Mouse (Mus musculus) small intestine, adult 2 months (tissue): ENCODE results near the gene Syndig1. TPM values are rescaled to one million over a fixed set of nuclear protein-coding genes. Genes with fewer than 3 reads are reported as not detected.

Source experiments
- H3K27ac ChIP-seq: fragments of 200-500 bp; 2 replicates; pipeline ENCODE4 v1.5.1; 2012; ENCODE audit warnings: low read depth, low read length, control low read depth, inconsistent platforms; ENCODE audit not compliant: insufficient read depth
- H3K27me3 ChIP-seq: fragments of 200-500 bp; 2 replicates; pipeline ENCODE4 v1.6.1; 2012; ENCODE audit warnings: mild to moderate bottlenecking, moderate library complexity, low read length, inconsistent platforms; ENCODE audit not compliant: control insufficient read depth, insufficient read depth
- H3K36me3 ChIP-seq: fragments of 200-500 bp; 2 replicates; pipeline ENCODE4 v1.6.1; 2012; ENCODE audit warnings: mild to moderate bottlenecking, low read length, control low read depth, inconsistent platforms; ENCODE audit not compliant: control insufficient read depth, insufficient read depth
- H3K4me1 ChIP-seq: fragments of 200-500 bp; 2 replicates; pipeline ENCODE4 v1.6.1; 2012; ENCODE audit warnings: low read length, inconsistent platforms, mixed read lengths; ENCODE audit not compliant: control insufficient read depth, insufficient read depth, insufficient read length
- H3K4me3 ChIP-seq: fragments of 200-500 bp; 2 replicates; pipeline ENCODE4 v1.5.1; 2012; ENCODE audit warnings: low read depth, mild to moderate bottlenecking, control low read depth, inconsistent platforms, low read length, moderate library complexity
- CTCF ChIP-seq: fragments of 200-500 bp; IDR thresholded peaks from 2 replicates; pipeline ENCODE4 v1.5.1; 2012; ENCODE audit warnings: low read depth, mild to moderate bottlenecking, control low read depth, inconsistent platforms, low read length, moderate library complexity, mixed read lengths; ENCODE audit not compliant: insufficient replicate concordance, insufficient read length; ENCODE audit errors: extremely low read depth
- POLR2A ChIP-seq: fragments of 200-500 bp; IDR thresholded peaks from 2 replicates; pipeline ENCODE4 v1.6.1; 2012; ENCODE audit warnings: low read depth, mild to moderate bottlenecking, control low read depth, inconsistent platforms, low read length, moderate library complexity
- WGBS: fragments of 180-500 bp; shearing (Covaris S2); methylation state at CpG from one replicate; pipeline ENCODE4 v1.1.7; 2018; 5-methylcytosine and 5-hydroxymethylcytosine counted together
- polyA plus RNA-seq: library from polyadenylated mRNA; depleted of rRNA; stranded (reverse); fragments of >200 nt; gene quantifications from 2 replicates; pipeline ENCODE4 v1.2.3, GENCODE M21; 2012

Syndig1 gene
- polyA plus RNA-seq, 1 experiment, result 1.4 TPM

DNA sequence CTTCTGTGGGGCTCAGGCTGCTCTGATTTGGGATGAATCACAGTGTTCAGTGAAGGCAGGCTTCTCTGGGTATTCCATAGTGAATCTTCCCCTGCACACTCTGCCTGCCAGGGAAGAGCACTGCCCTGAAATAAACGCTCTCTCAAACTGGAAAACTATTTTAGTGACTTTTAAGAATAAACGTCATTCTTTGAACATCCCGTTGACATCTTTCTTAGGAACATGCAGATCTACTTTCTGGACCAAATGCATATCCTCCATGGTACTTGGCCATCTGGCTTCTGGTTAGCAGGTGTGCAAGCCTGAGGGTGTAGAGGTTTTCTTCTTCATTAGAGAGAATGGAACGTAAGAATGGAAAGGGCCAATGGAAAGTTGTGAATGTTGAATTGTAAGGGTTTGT is 43.5 kb downstream of the Syndig1 start:
- WGBS, result 78% methylated on average over 4 of the region's 4 CpGs
- Histone ChIP-seq H3K4me3 (no peak overlapping the region), H3K27ac (no peak overlapping the region), H3K4me1 (no peaks in the 10 kb centered on the region), H3K36me3 (no peaks in the 10 kb centered on the region), H3K27me3 (no peaks in the 10 kb centered on the region)
- TF ChIP-seq CTCF (no peak), POLR2A (no peak)

DNA sequence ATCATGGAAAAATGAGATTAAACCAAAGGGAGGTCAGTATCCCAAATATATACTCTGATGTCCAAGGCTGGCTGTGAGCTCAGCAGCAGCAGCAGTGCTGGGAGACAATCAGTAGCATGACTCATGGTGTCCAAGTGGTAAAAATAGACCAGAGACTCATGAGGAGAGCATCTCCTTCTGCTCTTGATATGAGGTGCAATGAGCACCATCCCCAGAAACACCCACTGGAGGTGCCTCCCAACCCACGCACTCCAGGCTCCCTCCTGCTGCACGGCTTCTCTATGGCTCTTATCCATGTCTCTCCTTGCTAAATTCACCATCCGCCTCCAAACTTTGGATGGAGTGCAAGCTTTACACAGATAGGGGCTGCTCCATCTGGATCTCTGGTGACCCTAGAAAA is 44.3 kb downstream of the Syndig1 start:
- H3K4me3 ChIP-seq, result no peak overlapping the region
- no peak overlapping the region for H3K27ac ChIP-seq
- H3K27me3 ChIP-seq, result no peaks in the 10 kb centered on the region
- WGBS, result 86% methylated on average over 3 of the region's 3 CpGs
- TF ChIP-seq CTCF, result no peak
- no peak for TF ChIP-seq POLR2A
- no peaks in the 10 kb centered on the region for H3K36me3 ChIP-seq
- H3K4me1 ChIP-seq, result no peaks in the 10 kb centered on the region

DNA sequence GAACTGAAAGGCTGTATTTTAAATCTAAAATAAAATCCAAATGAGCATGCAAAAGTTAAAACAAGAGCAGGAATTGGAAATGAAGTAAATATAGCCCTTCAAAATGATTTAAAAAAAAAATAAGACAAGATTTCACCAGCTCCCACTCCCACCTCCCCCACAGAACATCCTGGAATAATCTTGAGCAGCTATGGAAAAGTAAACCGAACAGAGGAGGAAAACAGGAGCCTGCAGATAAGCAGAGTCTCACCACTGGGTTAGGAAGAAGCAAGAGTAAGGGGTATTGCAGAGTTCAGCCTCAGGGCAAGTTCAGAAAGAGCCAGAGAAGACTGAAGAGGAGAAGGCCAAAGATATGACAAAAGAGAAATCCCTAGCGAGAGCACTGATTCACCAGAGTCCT is 48.9 kb downstream of the Syndig1 start:
- H3K27ac ChIP-seq, result no peak overlapping the region
- H3K4me3 ChIP-seq, result no peak overlapping the region
- H3K27me3 ChIP-seq, result no peaks in the 10 kb centered on the region
- no peak for TF ChIP-seq POLR2A
- TF ChIP-seq CTCF, result no peak
- 50% methylated on average over 2 of the region's 2 CpGs for WGBS
- no peaks in the 10 kb centered on the region for H3K4me1 ChIP-seq
- no peaks in the 10 kb centered on the region for H3K36me3 ChIP-seq

DNA sequence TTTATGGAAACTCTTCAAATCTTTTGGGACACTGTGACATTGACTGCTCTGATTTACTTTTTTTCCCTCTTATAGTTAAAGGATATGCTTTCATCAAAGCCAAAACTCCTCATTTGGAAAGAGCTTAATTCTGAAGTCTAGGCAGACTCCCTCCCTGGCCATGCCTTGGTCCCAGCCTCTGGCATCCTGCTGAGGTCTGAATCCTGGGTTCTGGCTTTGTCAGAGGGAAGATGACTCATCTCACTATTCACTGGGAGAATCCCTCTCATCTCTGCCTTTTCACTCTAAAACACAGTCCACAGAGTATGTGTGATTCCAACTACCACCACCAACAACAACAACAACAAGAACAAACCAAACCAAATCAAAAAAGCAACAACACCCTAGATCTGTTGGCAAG is 58.6 kb downstream of the Syndig1 start:
- no peaks in the 10 kb centered on the region for H3K36me3 ChIP-seq
- no peaks in the 10 kb centered on the region for H3K4me1 ChIP-seq
- no peak overlapping the region for H3K4me3 ChIP-seq
- no peaks in the 10 kb centered on the region for H3K27me3 ChIP-seq
- TF ChIP-seq POLR2A (no peak), CTCF (no peak)
- H3K27ac ChIP-seq, result no peak overlapping the region

DNA sequence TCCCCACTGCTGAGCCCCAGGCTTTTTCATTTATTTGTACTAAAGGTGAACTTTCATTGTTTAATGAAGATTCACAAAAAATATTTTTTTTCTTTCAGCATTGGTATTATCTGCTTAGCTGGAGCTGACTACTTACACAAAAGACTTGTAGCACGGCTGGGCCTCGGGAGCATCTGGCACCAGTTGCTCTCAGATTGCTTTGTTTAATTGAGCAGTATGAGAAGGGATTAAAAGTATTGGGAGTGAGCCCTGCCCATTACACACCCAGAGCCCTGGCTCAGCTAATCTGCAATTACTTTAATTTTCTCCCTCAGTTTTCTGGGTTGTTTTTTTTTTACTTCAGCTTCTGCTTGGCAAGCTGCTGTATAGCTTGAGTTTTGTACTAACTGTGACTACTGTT is 62.6 kb downstream of the Syndig1 start:
- WGBS, result 77% methylated on average over 2 of the region's 2 CpGs
- Histone ChIP-seq H3K4me1 (no peaks in the 10 kb centered on the region), H3K36me3 (no peaks in the 10 kb centered on the region), H3K27ac (no peak overlapping the region), H3K27me3 (no peaks in the 10 kb centered on the region), H3K4me3 (no peak overlapping the region)
- TF ChIP-seq CTCF (no peak), POLR2A (no peak)

DNA sequence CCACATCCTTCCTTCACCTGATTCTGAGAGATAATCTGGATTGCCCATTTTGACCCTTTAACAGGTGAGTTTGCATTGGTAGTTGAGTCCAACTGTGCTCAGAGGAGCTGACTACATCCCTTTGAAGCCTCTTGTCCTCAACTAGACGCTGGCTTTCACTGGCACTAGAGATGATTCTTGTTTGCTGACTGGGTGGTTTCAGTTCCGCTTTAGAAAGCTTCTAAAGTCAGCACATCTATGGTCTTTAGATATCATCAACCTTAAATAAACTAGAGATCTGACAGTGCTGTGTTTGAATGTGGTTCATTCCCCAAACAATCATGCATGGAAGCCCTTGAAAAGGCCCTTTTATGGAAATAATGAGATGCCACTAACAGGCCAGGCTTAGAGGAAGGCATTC is 67.3 kb downstream of the Syndig1 start:
- H3K27ac ChIP-seq, result no peak overlapping the region
- H3K36me3 ChIP-seq, result no peaks in the 10 kb centered on the region
- H3K4me3 ChIP-seq, result no peak overlapping the region
- H3K4me1 ChIP-seq, result no peaks in the 10 kb centered on the region
- WGBS, result 57% methylated on average over 2 of the region's 2 CpGs
- no peaks in the 10 kb centered on the region for H3K27me3 ChIP-seq
- TF ChIP-seq POLR2A (no peak), CTCF (no peak)

DNA sequence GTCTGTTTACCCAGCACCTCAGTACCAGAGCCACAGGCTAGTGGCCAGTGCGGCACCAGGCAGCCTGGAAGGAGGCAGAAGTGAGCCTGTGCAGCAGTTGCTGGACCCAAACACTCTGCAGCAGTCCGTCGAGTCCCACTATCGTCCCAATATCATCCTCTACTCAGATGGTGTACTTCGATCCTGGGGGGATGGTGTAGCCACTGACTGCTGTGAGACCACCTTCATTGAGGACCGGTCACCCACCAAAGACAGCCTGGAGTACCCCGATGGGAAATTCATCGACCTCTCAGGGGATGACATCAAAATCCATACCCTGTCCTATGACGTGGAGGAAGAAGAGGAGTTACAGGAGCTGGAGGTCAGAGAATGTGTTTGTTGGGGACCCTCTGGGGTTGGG is 70.6 kb downstream of the Syndig1 start:
- Histone ChIP-seq H3K4me1 (no peaks in the 10 kb centered on the region), H3K27me3 (no peaks in the 10 kb centered on the region), H3K27ac (no peak overlapping the region), H3K36me3 (no peaks in the 10 kb centered on the region), H3K4me3 (no peak overlapping the region)
- WGBS, result 85% methylated on average over 9 of the region's 9 CpGs
- TF ChIP-seq CTCF, result no peak
- no peak for TF ChIP-seq POLR2A

DNA sequence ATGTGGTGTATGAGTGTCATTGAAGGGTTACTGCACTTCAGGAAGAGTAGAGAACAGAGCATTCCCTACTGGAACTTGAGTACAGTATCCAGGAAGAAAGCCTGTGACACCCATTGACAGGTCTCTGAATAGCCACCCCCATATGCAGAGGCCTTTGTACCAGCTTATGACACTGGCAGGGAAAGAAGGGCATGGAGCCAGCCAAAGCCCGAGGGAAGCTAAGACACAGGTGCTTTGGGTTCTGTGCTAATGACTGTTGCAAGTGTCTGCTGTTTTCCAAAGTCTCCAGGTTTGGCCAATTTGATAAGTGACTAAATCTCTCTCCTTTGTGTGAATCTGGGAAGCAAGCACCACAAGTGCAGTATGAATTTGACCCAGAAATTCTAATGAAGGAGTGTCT is 71.6 kb downstream of the Syndig1 start:
- Histone ChIP-seq H3K36me3 (no peaks in the 10 kb centered on the region), H3K27ac (no peak overlapping the region), H3K4me3 (no peak overlapping the region), H3K27me3 (no peaks in the 10 kb centered on the region), H3K4me1 (no peaks in the 10 kb centered on the region)
- TF ChIP-seq CTCF (no peak), POLR2A (no peak)
- 72% methylated on average over 1 of the region's 1 CpGs for WGBS
